Comparison of ENCODE assay signal across 35 mouse cellular contexts in the genomic region with DNA sequence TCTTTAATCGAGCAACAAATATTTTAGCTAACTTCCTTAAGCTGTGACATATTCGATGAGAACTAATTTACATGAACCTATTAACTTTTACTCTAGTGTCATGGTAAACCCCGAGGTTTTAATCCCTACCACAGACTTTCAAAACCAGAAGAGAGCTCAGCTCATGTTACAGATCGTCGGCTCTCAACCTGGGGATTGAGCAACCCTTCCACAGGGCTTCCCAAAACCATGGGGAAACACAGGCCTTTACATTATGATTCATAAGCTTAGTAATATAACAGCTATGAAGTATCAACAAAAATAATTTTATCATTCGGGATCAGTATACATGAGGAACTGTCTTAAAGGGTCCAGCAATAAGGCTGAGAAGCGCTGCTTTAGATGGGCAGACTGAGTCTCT. TPM values are rescaled to one million over a fixed set of nuclear protein-coding genes. Genes with fewer than 3 reads are reported as not detected.
"Had no signal": no experiment of that assay in that cellular context is flagged by ENCODE, and none has a peak within 500 bp of the region (broad histone marks: within the 10 kb centered on the region; RNA-seq: fewer than 3 reads in every experiment).

No protein-coding gene starts in this region.

- H3K36me3 ChIP-seq: heart, embryonic 10.5 days; heart, embryonic 12.5 days; hindbrain, embryonic 13.5 days; hindbrain, embryonic 15.5 days; kidney, embryonic 15.5 days; limb, embryonic 13.5 days; limb, embryonic 15.5 days; liver, embryonic 12.5 days had no signal

- H3K27me3 ChIP-seq: heart, embryonic 12.5 days; hindbrain, embryonic 13.5 days; hindbrain, embryonic 15.5 days; kidney, embryonic 15.5 days; limb, embryonic 13.5 days; limb, embryonic 15.5 days; liver, embryonic 12.5 days had no signal

- H3K4me2 ChIP-seq: heart, embryonic 12.5 days; hindbrain, embryonic 13.5 days; hindbrain, embryonic 15.5 days; kidney, embryonic 15.5 days; limb, embryonic 13.5 days; limb, embryonic 15.5 days; liver, embryonic 12.5 days had no signal

- DNase-seq: gastrocnemius, adult 2 months; gastrocnemius, postnatal 10 days; gastrocnemius, postnatal 25 days; heart, adult 18-20 months; heart, postnatal 10 days; kidney, adult 11 months; kidney, adult 2 months; kidney, adult 9 months; kidney, postnatal 14 days; kidney, postnatal 36 days; layer of hippocampus, adult 9-11 months; layer of hippocampus, postnatal 36 days; left cerebral cortex, postnatal 4 days had no signal

- H3K4me3 ChIP-seq: gastrocnemius, adult 2 months; heart, embryonic 10.5 days; heart, embryonic 12.5 days; hindbrain, embryonic 13.5 days; hindbrain, embryonic 15.5 days; kidney, embryonic 15.5 days; limb, embryonic 13.5 days; limb, embryonic 15.5 days; liver, embryonic 12.5 days had no signal

RNA-seq across cellular contexts. Expression of a gene that starts 15.9 kb away (rescaled TPM):
- total RNA-seq: heart, adult 18-20 months; hematopoietic stem cell, adult 5-6 weeks had no signal
- polyA plus RNA-seq: heart, embryonic 12.5 days; heart, embryonic 14.5 days; intestine, embryonic 14.5 days; liver, embryonic 12.5 days had no signal

RNA-seq across cellular contexts. Expression of a gene that starts 53.0 kb away (rescaled TPM):
- total RNA-seq: gastrocnemius, adult 2 months; gastrocnemius, postnatal 10 days; gastrocnemius, postnatal 25 days; heart, adult 18-20 months; heart, adult 8-10 months; heart, postnatal 10 days; heart, postnatal 25 days; hematopoietic stem cell, adult 5-6 weeks; hindbrain, postnatal 0 days; layer of hippocampus, adult 18-20 months; layer of hippocampus, adult 8-10 months; layer of hippocampus, postnatal 14 days; layer of hippocampus, postnatal 36 days; left cerebral cortex, adult 18-20 months; left cerebral cortex, postnatal 25 days; left cerebral cortex, postnatal 4 days had no signal
- polyA plus RNA-seq: heart, embryonic 14.5 days; heart, embryonic 16.5 days; hindbrain, embryonic 11.5 days; hindbrain, embryonic 13.5 days; hindbrain, embryonic 15.5 days; limb, embryonic 11.5 days; limb, embryonic 13.5 days had no signal
